Mouse (Mus musculus) R1 (cell line): ENCODE results near the gene Mycs.

ENCODE experiments used
- DNase-seq: peaks from one replicate; pipeline ENCODE4 v3.0.0-alpha.2; 2018; ENCODE audit warnings: low read depth, low spot score

Gene Mycs

GRCm38 (mm10) chrX:5469165-5469564 lies at the start of gene Mycs:
Mycs (minus strand) TSS chrX:5469265.
- DNase-seq, result no peak

GRCm38 (mm10) chrX:5468022-5468421 lies 1.0 kb downstream of the Mycs start:
- DNase-seq, result peak; percentile 7
